Mouse (Mus musculus): ENCODE measurements at regions not wholly inside any gene's neighbourhood (a gene's known extent, or its start where the extent isn't known, plus 50 kb on each side); places are given as distances from the start of the nearest gene placed in this dataset.
A peak's percentile ranks its signal among the peaks of the same experiment; 100 is the strongest.

GRCm38 (mm10) chr14:109266521-109266920 is 352.6 kb upstream of the Slitrk1 start:
- Histone ChIP-seq H3K27me3 (no peaks in the 10 kb centered on the region), H3K4me1 (replicated peaks) (no peaks in the 10 kb centered on the region), H3K27ac (no peak overlapping the region), H3K9ac (no peak overlapping the region), H3K4me3 (no peak overlapping the region), H3K9me3 (no peaks in the 10 kb centered on the region), H3K4me2 (no peak overlapping the region), H3K36me3 (no peaks in the 10 kb centered on the region)
- WGBS: 57% methylated on average over 4 of the region's 4 CpGs
- ATAC-seq (ENCODE audit: low FRiP score): no peak

GRCm38 (mm10) chr14:109261990-109262389 is 348.0 kb upstream of the Slitrk1 start:
- H3K4me2 ChIP-seq: no peak overlapping the region
- no peaks in the 10 kb centered on the region for H3K36me3 ChIP-seq
- no peak overlapping the region for H3K27ac ChIP-seq
- no peaks in the 10 kb centered on the region for H3K27me3 ChIP-seq
- no peak for ATAC-seq (ENCODE audit: low FRiP score)
- H3K9ac ChIP-seq: no peak overlapping the region
- no peaks in the 10 kb centered on the region for H3K4me1 ChIP-seq (replicated peaks)
- 82% methylated on average over 1 of the region's 1 CpGs for WGBS
- no peak overlapping the region for H3K4me3 ChIP-seq
- H3K9me3 ChIP-seq: no peaks in the 10 kb centered on the region

GRCm38 (mm10) chr14:109214848-109215247 is 300.9 kb upstream of the Slitrk1 start:
- WGBS: 87% methylated on average over 8 of the region's 8 CpGs
- Histone ChIP-seq H3K9ac (no peak overlapping the region), H3K4me1 (replicated peaks) (no peaks in the 10 kb centered on the region), H3K27ac (no peak overlapping the region), H3K4me3 (no peak overlapping the region), H3K36me3 (no peaks in the 10 kb centered on the region), H3K4me2 (no peak overlapping the region), H3K9me3 (no peaks in the 10 kb centered on the region), H3K27me3 (no peaks in the 10 kb centered on the region)
- no peak for ATAC-seq (ENCODE audit: low FRiP score)

- Histone ChIP-seq H3K4me1 (replicated peaks) (no peaks in the 10 kb centered on the region), H3K27me3 (no peaks in the 10 kb centered on the region), H3K9me3 (no peaks in the 10 kb centered on the region), H3K4me2 (no peak overlapping the region), H3K27ac (no peak overlapping the region), H3K4me3 (no peak overlapping the region), H3K9ac (no peak overlapping the region), H3K36me3 (no peaks in the 10 kb centered on the region)
- 45% methylated on average over 2 of the region's 2 CpGs for WGBS
- ATAC-seq (ENCODE audit: low FRiP score): peak; percentile 78
These were observed 266.1 kb upstream of the Slitrk1 start for GRCm38 (mm10) chr14:109180029-109180585.

- H3K36me3 ChIP-seq: no peaks in the 10 kb centered on the region
- whole genome bisulfite sequencing: 77% methylated on average over 2 of the region's 2 CpGs
These were observed 262.7 kb upstream of the Slitrk1 start for GRCm38 (mm10) chr14:109176602-109177179.

GRCm38 (mm10) chr14:109175819-109176218 is 261.9 kb upstream of the Slitrk1 start:
- no peaks in the 10 kb centered on the region for H3K36me3 ChIP-seq
- H3K4me1 ChIP-seq (replicated peaks): no peaks in the 10 kb centered on the region
- ATAC-seq (ENCODE audit: low FRiP score): no peak
- WGBS: 96% methylated on average over 3 of the region's 3 CpGs
- H3K4me3 ChIP-seq: no peak overlapping the region
- H3K9me3 ChIP-seq: no peaks in the 10 kb centered on the region
- no peak overlapping the region for H3K4me2 ChIP-seq
- no peak overlapping the region for H3K27ac ChIP-seq
- no peak overlapping the region for H3K9ac ChIP-seq
- no peaks in the 10 kb centered on the region for H3K27me3 ChIP-seq

More at GRCm38 (mm10) chr14:109176602-109177179, 262.7 kb upstream of the Slitrk1 start:
- Histone ChIP-seq H3K4me1 (replicated peaks) (no peaks in the 10 kb centered on the region), H3K27ac (no peak overlapping the region), H3K4me2 (no peak overlapping the region), H3K9ac (no peak overlapping the region), H3K4me3 (no peak overlapping the region), H3K27me3 (no peaks in the 10 kb centered on the region), H3K9me3 (no peaks in the 10 kb centered on the region)
- no peak for ATAC-seq (ENCODE audit: low FRiP score)

All from hindbrain, embryonic 13.5 days (tissue).